Mouse (Mus musculus): ENCODE results near the gene Pdia4. TPM values are rescaled to one million over a fixed set of nuclear protein-coding genes. Genes with fewer than 3 reads are reported as not detected.

Pdia4 gene
- polyA plus RNA-seq, 1 experiment from 2014 or later = 351 TPM

- H3K36me3 ChIP-seq (ENCODE audit: control insufficient read depth, insufficient read depth, low read length) = peaks cover 29% of the 10 kb centered on the region; the same call in 1 of the 2 replicates
- 91% methylated on average over 23 of the region's 23 CpGs for WGBS
- H3K4me3 ChIP-seq (ENCODE audit: low read length) = no peak overlapping the region
These were observed 6.5 kb upstream of the Pdia4 start for GRCm38 (mm10) chr6:47819626-47820325.

GRCm38 (mm10) chr6:47818721-47819120, 5.5 kb upstream of the Pdia4 start:
- Histone ChIP-seq H3K9me3 (ENCODE audit: control insufficient read depth, low read length) (no peaks in the 10 kb centered on the region), H3K4me2 (replicated peaks; ENCODE audit: low read depth, low read length) (no peak overlapping the region), H3K4me1 (ENCODE audit: control insufficient read depth, insufficient read depth, low read length) (peaks cover 4% of the 10 kb centered on the region; the same call in 1 of the 2 replicates), H3K27ac (ENCODE audit: low read depth, low read length) (no peak overlapping the region), H3K9ac (ENCODE audit: low read depth, low read length) (no peak overlapping the region), H3K4me3 (ENCODE audit: low read length) (no peak overlapping the region), H3K27me3 (ENCODE audit: control insufficient read depth, insufficient read depth, low read length) (no peaks in the 10 kb centered on the region), H3K36me3 (ENCODE audit: control insufficient read depth, insufficient read depth, low read length) (peaks cover 29% of the 10 kb centered on the region; the same call in 1 of the 2 replicates)
- 94% methylated on average over 8 of the region's 8 CpGs for WGBS
- ATAC-seq (ENCODE audit: low FRiP score, low TSS enrichment) = no peak

More at GRCm38 (mm10) chr6:47819626-47820325, 6.5 kb upstream of the Pdia4 start:
- H3K4me2 ChIP-seq (replicated peaks; ENCODE audit: low read depth, low read length) = no peak overlapping the region
- H3K27ac ChIP-seq (ENCODE audit: low read depth, low read length) = no peak overlapping the region
- ATAC-seq (ENCODE audit: low FRiP score, low TSS enrichment) = no peak
- H3K4me1 ChIP-seq (ENCODE audit: control insufficient read depth, insufficient read depth, low read length) = no peaks in the 10 kb centered on the region
- H3K27me3 ChIP-seq (ENCODE audit: control insufficient read depth, insufficient read depth, low read length) = no peaks in the 10 kb centered on the region
- no peak overlapping the region for H3K9ac ChIP-seq (ENCODE audit: low read depth, low read length)
- H3K9me3 ChIP-seq (ENCODE audit: control insufficient read depth, low read length) = no peaks in the 10 kb centered on the region

- Histone ChIP-seq H3K9me3 (ENCODE audit: control insufficient read depth, low read length) (no peaks in the 10 kb centered on the region), H3K4me3 (ENCODE audit: low read length) (no peak overlapping the region), H3K27ac (ENCODE audit: low read depth, low read length) (no peak overlapping the region), H3K36me3 (ENCODE audit: control insufficient read depth, insufficient read depth, low read length) (peaks cover 17% of the 10 kb centered on the region; the same call in 1 of the 2 replicates), H3K4me1 (ENCODE audit: control insufficient read depth, insufficient read depth, low read length) (peaks cover 11% of the 10 kb centered on the region), H3K27me3 (ENCODE audit: control insufficient read depth, insufficient read depth, low read length) (no peaks in the 10 kb centered on the region), H3K4me2 (replicated peaks; ENCODE audit: low read depth, low read length) (no peak overlapping the region), H3K9ac (ENCODE audit: low read depth, low read length) (no peak overlapping the region)
- 73% methylated on average over 1 of the region's 1 CpGs for WGBS
- no peak for ATAC-seq (ENCODE audit: low FRiP score, low TSS enrichment)
These were observed 2.9 kb upstream of the Pdia4 start for GRCm38 (mm10) chr6:47816151-47816550.

GRCm38 (mm10) chr6:47812271-47812915, 837 bp downstream of the Pdia4 start:
- H3K4me1 ChIP-seq (ENCODE audit: control insufficient read depth, insufficient read depth, low read length) = peaks cover 18% of the 10 kb centered on the region
- no peaks in the 10 kb centered on the region for H3K9me3 ChIP-seq (ENCODE audit: control insufficient read depth, low read length)
- peaks cover 9% of the 10 kb centered on the region; the same call in 1 of the 2 replicates for H3K36me3 ChIP-seq (ENCODE audit: control insufficient read depth, insufficient read depth, low read length)
- H3K27ac ChIP-seq (ENCODE audit: low read depth, low read length) = peak overlapping the region; percentile 94
- no peaks in the 10 kb centered on the region for H3K27me3 ChIP-seq (ENCODE audit: control insufficient read depth, insufficient read depth, low read length)
- peak overlapping the region; percentile 63 for H3K4me3 ChIP-seq (ENCODE audit: low read length)
- peak overlapping the region; percentile 79 for H3K9ac ChIP-seq (ENCODE audit: low read depth, low read length)
- no peak for ATAC-seq (ENCODE audit: low FRiP score, low TSS enrichment)
- peak overlapping the region; percentile 93 for H3K4me2 ChIP-seq (replicated peaks; ENCODE audit: low read depth, low read length)
- 1% methylated on average over 17 of the region's 17 CpGs for WGBS

- H3K4me1 ChIP-seq (ENCODE audit: control insufficient read depth, insufficient read depth, low read length) = peaks cover 18% of the 10 kb centered on the region
- H3K27me3 ChIP-seq (ENCODE audit: control insufficient read depth, insufficient read depth, low read length) = no peaks in the 10 kb centered on the region
- no peak for ATAC-seq (ENCODE audit: low FRiP score, low TSS enrichment)
- peak overlapping the region; percentile 93 for H3K4me2 ChIP-seq (replicated peaks; ENCODE audit: low read depth, low read length)
- no peaks in the 10 kb centered on the region for H3K9me3 ChIP-seq (ENCODE audit: control insufficient read depth, low read length)
- WGBS = 47% methylated on average over 5 of the region's 5 CpGs
- H3K9ac ChIP-seq (ENCODE audit: low read depth, low read length) = peak overlapping the region; percentile 79; the same call in 1 of the 2 replicates
- H3K36me3 ChIP-seq (ENCODE audit: control insufficient read depth, insufficient read depth, low read length) = peaks cover 18% of the 10 kb centered on the region
- peak overlapping the region; percentile 63 for H3K4me3 ChIP-seq (ENCODE audit: low read length)
- no peak overlapping the region for H3K27ac ChIP-seq (ENCODE audit: low read depth, low read length)
These were observed 1.9 kb downstream of the Pdia4 start for GRCm38 (mm10) chr6:47811324-47811723.

GRCm38 (mm10) chr6:47810181-47810580, 3.0 kb downstream of the Pdia4 start:
- ATAC-seq (ENCODE audit: low FRiP score, low TSS enrichment) = no peak
- Histone ChIP-seq H3K4me1 (ENCODE audit: control insufficient read depth, insufficient read depth, low read length) (peaks cover 18% of the 10 kb centered on the region), H3K9me3 (ENCODE audit: control insufficient read depth, low read length) (no peaks in the 10 kb centered on the region), H3K4me2 (replicated peaks; ENCODE audit: low read depth, low read length) (peak overlapping the region; percentile 0; the same call in 1 of the 2 replicates), H3K36me3 (ENCODE audit: control insufficient read depth, insufficient read depth, low read length) (peaks cover 29% of the 10 kb centered on the region), H3K27ac (ENCODE audit: low read depth, low read length) (no peak overlapping the region), H3K9ac (ENCODE audit: low read depth, low read length) (peak overlapping the region; percentile 35; the same call in 1 of the 2 replicates), H3K27me3 (ENCODE audit: control insufficient read depth, insufficient read depth, low read length) (no peaks in the 10 kb centered on the region), H3K4me3 (ENCODE audit: low read length) (no peak overlapping the region)
- 71% methylated on average over 2 of the region's 2 CpGs for WGBS

- Histone ChIP-seq H3K27ac (ENCODE audit: low read depth, low read length) (no peak overlapping the region), H3K4me1 (ENCODE audit: control insufficient read depth, insufficient read depth, low read length) (peaks cover 14% of the 10 kb centered on the region), H3K36me3 (ENCODE audit: control insufficient read depth, insufficient read depth, low read length) (peaks cover 40% of the 10 kb centered on the region), H3K4me3 (ENCODE audit: low read length) (no peak overlapping the region), H3K9ac (ENCODE audit: low read depth, low read length) (no peak overlapping the region), H3K9me3 (ENCODE audit: control insufficient read depth, low read length) (no peaks in the 10 kb centered on the region), H3K27me3 (ENCODE audit: control insufficient read depth, insufficient read depth, low read length) (no peaks in the 10 kb centered on the region), H3K4me2 (replicated peaks; ENCODE audit: low read depth, low read length) (no peak overlapping the region)
- 79% methylated on average over 4 of the region's 4 CpGs for WGBS
- ATAC-seq (ENCODE audit: low FRiP score, low TSS enrichment) = no peak
These were observed 4.2 kb downstream of the Pdia4 start for GRCm38 (mm10) chr6:47809053-47809452.

- Histone ChIP-seq H3K27me3 (ENCODE audit: control insufficient read depth, insufficient read depth, low read length) (no peaks in the 10 kb centered on the region), H3K27ac (ENCODE audit: low read depth, low read length) (no peak overlapping the region), H3K9me3 (ENCODE audit: control insufficient read depth, low read length) (no peaks in the 10 kb centered on the region), H3K36me3 (ENCODE audit: control insufficient read depth, insufficient read depth, low read length) (peaks cover 45% of the 10 kb centered on the region), H3K9ac (ENCODE audit: low read depth, low read length) (no peak overlapping the region), H3K4me3 (ENCODE audit: low read length) (no peak overlapping the region), H3K4me1 (ENCODE audit: control insufficient read depth, insufficient read depth, low read length) (peaks cover 14% of the 10 kb centered on the region), H3K4me2 (replicated peaks; ENCODE audit: low read depth, low read length) (no peak overlapping the region)
- ATAC-seq (ENCODE audit: low FRiP score, low TSS enrichment) = no peak
- 89% methylated on average over 5 of the region's 5 CpGs for WGBS
These were observed 4.7 kb downstream of the Pdia4 start for GRCm38 (mm10) chr6:47808545-47808944.

GRCm38 (mm10) chr6:47807419-47807818, 5.8 kb downstream of the Pdia4 start:
- H3K4me2 ChIP-seq (replicated peaks; ENCODE audit: low read depth, low read length) = no peak overlapping the region
- no peak overlapping the region for H3K9ac ChIP-seq (ENCODE audit: low read depth, low read length)
- H3K4me1 ChIP-seq (ENCODE audit: control insufficient read depth, insufficient read depth, low read length) = peaks cover 14% of the 10 kb centered on the region
- no peaks in the 10 kb centered on the region for H3K27me3 ChIP-seq (ENCODE audit: control insufficient read depth, insufficient read depth, low read length)
- 91% methylated on average over 2 of the region's 2 CpGs for WGBS
- peaks cover 57% of the 10 kb centered on the region for H3K36me3 ChIP-seq (ENCODE audit: control insufficient read depth, insufficient read depth, low read length)
- H3K9me3 ChIP-seq (ENCODE audit: control insufficient read depth, low read length) = no peaks in the 10 kb centered on the region
- no peak overlapping the region for H3K27ac ChIP-seq (ENCODE audit: low read depth, low read length)
- H3K4me3 ChIP-seq (ENCODE audit: low read length) = no peak overlapping the region
- ATAC-seq (ENCODE audit: low FRiP score, low TSS enrichment) = no peak
